Mouse (Mus musculus): ENCODE data around the gene Fnd3c2.
"Not testable (repeated sequence)": the region's sequence is repeated elsewhere in the genome, so short reads cannot be mapped to it uniquely, and the experiment has no call there.

The Fnd3c2 gene

GRCm38 (mm10) chrX:106255276-106255675 lies at the start of gene Fnd3c2:
TSS of gene Fnd3c2 (minus strand) at chrX:106255376.
- ChIA-PET POLR2A (no interaction called here), CTCF (no interaction called here)

DNA sequence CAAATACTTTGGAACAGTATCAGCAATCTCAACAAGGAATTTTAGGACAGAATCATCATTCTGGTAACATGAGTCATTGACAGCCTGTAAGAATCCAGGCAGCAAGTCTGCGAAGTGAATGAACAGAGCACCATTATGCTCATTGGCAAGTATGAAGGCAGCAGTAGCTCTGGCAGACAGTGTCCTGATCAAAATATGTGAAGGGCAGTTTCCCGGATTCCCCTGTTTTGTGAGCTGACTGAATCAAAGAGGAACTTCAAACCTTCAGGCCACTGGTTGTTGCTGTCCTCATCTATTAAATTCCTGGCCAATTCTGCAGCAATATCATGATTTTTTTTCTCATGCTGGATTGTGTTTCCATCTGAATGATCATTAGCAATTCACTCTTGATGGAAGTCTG lies 29.3 kb upstream of the Fnd3c2 start:
- ChIA-PET CTCF (no interaction called here), POLR2A (no interaction called here)

- ChIA-PET POLR2A (interaction anchor here in 1 of 4 experiments (1.0 kb wide), 1 partner anchor 14 kb away, joined by 3 read pairs; no protein-coding TSS in a partner anchor), CTCF (no interaction called here)
These were observed 34.1 kb downstream of the Fnd3c2 start, which contains the start of gene Taf9b for GRCm38 (mm10) chrX:106221058-106221457. TSS of gene Taf9b (minus strand) at chrX:106221158.

GRCm38 (mm10) chrX:106219171-106220032 lies 35.8 kb downstream of the Fnd3c2 start:
- POLR2A ChIA-PET = interaction anchor here in 3 of 4 experiments (0.5 to 1.0 kb wide), 6 partner anchors 11 to 1140 kb away, joined by 3 to 7 read pairs (median 3); partner anchors contain the start of genes Atp7a (in 1 of the 3) and Pgk1 (in 1 of the 3)
- CTCF ChIA-PET = interaction anchor here in 1 of 4 experiments (1.0 kb wide), 1 partner anchor 22 kb away, joined by 3 read pairs; no protein-coding TSS in a partner anchor

- CTCF ChIA-PET = no interaction called here
- POLR2A ChIA-PET = interaction anchor here in 2 of 4 experiments (1.8 kb wide), 2 partner anchors 9 to 11 kb away, joined by 3 to 5 read pairs; no protein-coding TSS in a partner anchor
These were observed 46.1 kb downstream of the Fnd3c2 start for GRCm38 (mm10) chrX:106209100-106209499.

DNA sequence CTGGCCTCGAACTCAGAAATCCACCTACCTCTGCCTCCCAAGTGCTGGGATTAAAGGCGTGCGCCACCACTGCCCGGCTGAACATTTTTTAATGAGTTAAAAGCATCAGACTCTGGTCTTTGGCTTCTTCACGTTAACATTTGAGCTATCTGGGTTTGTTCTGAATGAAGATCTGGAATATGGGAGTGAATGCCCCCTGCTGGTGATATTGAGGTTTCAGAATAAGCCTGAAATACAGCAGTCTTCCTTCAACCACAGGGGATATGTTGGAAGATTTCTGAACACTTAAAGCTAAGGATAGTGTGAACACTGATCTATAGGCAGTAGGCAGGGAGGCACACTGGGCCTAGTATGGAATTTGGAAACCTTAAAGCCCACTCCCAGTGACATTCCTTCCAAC lies 56.3 kb downstream of the Fnd3c2 start:
- ChIA-PET CTCF (interaction anchor here in 2 of 4 experiments (0.5 to 2.8 kb wide), 5 partner anchors 10 to 1077 kb away, joined by 3 to 20 read pairs (median 3); partner anchors contain the start of gene Pgk1 (in 1 of the 2)), POLR2A (interaction anchor here in 3 of 4 experiments (0.9 to 5.5 kb wide), 5 partner anchors 9 to 12 kb away, joined by 3 to 66 read pairs (median 6); partner anchors contain the start of gene Pgk1 (in 3 of the 3))

DNA sequence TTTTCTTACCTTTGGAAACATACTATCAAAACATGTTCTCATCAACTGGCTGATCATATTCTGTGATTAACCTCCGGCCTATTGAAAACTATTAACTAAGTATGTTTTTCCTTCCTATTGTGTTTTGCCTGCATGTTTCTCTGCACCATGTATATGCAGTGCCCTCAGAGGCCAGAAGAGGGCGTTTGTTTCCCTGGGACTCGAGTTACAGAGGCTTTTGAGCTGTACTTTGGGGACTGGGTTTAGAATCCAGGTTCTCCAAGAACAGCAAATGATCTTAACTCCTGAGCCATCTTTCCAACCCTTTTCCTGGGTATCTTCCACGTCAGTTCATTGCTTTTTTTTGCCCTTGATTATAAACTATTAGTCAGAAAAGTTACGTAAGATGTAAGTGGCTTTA lies 57.9 kb downstream of the Fnd3c2 start:
- ChIA-PET POLR2A (interaction anchor here in 2 of 4 experiments (1.3 to 5.5 kb wide), 5 partner anchors 9 to 13 kb away, joined by 3 to 66 read pairs (median 6); partner anchors contain the start of gene Pgk1 (in 2 of the 2)), CTCF (interaction anchor here in 2 of 4 experiments (0.6 to 2.8 kb wide), 8 partner anchors 9 to 447 kb away, joined by 3 to 20 read pairs (median 3); partner anchors contain the start of gene Pgk1 (in 2 of the 2))

DNA sequence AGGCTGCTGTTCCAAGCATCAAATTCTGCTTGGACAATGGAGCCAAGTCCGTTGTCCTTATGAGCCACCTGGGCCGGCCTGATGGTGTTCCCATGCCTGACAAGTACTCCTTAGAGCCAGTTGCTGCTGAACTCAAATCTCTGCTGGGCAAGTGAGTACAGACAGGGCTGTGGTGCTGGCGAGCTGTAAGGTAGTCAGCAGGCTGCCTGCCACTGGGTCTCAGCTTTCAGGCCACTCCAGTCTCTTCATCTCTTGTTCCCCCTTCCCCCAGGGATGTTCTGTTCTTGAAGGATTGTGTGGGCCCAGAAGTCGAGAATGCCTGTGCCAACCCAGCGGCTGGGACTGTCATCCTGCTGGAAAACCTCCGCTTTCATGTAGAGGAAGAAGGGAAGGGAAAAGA lies 60.8 kb downstream of the Fnd3c2 start:
- CTCF ChIA-PET = not testable (repeated sequence)
- POLR2A ChIA-PET = interaction anchor here in 1 of 4 experiments (0.9 kb wide), 1 partner anchor 9 kb away, joined by 3 read pairs; no protein-coding TSS in a partner anchor

DNA sequence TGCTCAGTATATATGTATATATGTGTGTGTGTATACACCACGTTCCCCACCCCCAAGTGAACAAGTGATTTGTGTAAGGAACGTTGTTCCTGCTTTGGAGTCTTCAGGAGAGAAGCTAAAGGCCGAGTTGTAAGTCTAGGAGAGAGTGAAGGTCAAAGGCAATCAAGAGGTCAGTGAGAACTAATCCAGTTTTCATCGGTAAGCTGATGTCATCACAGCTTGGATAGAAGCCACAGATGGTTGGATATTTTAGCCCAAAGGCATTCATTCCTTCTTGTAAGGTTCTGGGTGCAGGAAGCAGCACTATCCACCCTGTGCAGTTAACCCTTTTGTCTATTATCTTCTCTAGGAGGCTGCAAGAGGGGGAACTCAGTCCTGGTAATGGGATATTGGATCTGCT lies 65.1 kb downstream of the Fnd3c2 start:
- POLR2A ChIA-PET = interaction anchor here in 2 of 4 experiments (1.4 to 5.9 kb wide), 2 partner anchors 9 to 14 kb away, joined by 4 to 66 read pairs; no protein-coding TSS in a partner anchor
- CTCF ChIA-PET = interaction anchor here in 1 of 4 experiments (1.1 kb wide), 1 partner anchor 13 kb away, joined by 3 read pairs; no protein-coding TSS in a partner anchor

GRCm38 (mm10) chrX:106189356-106189755 lies 65.8 kb downstream of the Fnd3c2 start:
- ChIA-PET POLR2A (interaction anchor here in 2 of 4 experiments (1.1 to 5.9 kb wide), 5 partner anchors 9 to 173 kb away, joined by 3 to 66 read pairs (median 6); no protein-coding TSS in a partner anchor), CTCF (no interaction called here)

- CTCF ChIA-PET = interaction anchor here in 1 of 4 experiments (2.4 kb wide), 1 partner anchor 10 kb away, joined by 20 read pairs; no protein-coding TSS in a partner anchor
- POLR2A ChIA-PET = interaction anchor here in 3 of 4 experiments (1.0 to 5.9 kb wide), 16 partner anchors 10 to 424 kb away, joined by 3 to 66 read pairs (median 4); partner anchors contain the start of genes Atp7a (in 2 of the 3), Cox7b (in 1 of the 3), Fgf16 (in 1 of the 3) and Magt1 (in 1 of the 3)
These were observed 67.4 kb downstream of the Fnd3c2 start for GRCm38 (mm10) chrX:106187737-106188136.

- ChIA-PET CTCF (interaction anchor here in 2 of 4 experiments (0.6 to 2.4 kb wide), 5 partner anchors 10 to 160 kb away, joined by 3 to 20 read pairs (median 4); partner anchors contain the start of gene Atp7a (in 1 of the 2)), POLR2A (interaction anchor here (0.6 to 5.9 kb wide), 38 partner anchors 8 to 1926 kb away, joined by 3 to 66 read pairs (median 4); partner anchors contain the start of genes Cox7b (in 3 of the 4), Atp7a (in 2 of the 4), Atrx (in 1 of the 4) and Fgf16 (in 1 of the 4))
These were observed 68.2 kb downstream of the Fnd3c2 start, which contains the start of gene Pgk1 for GRCm38 (mm10) chrX:106186713-106187649. TSS of gene Pgk1 (plus strand) at chrX:106187100.

GRCm38 (mm10) chrX:106185706-106186105 lies 69.5 kb downstream of the Fnd3c2 start:
- CTCF ChIA-PET = interaction anchor here in 2 of 4 experiments (0.6 to 2.4 kb wide), 2 partner anchors 12 to 1569 kb away, joined by 3 to 20 read pairs; no protein-coding TSS in a partner anchor
- POLR2A ChIA-PET = interaction anchor here in 2 of 4 experiments (1.3 to 5.9 kb wide), 7 partner anchors 9 to 175 kb away, joined by 3 to 66 read pairs (median 9); partner anchors contain the start of gene Cox7b (in 1 of the 2)
